Mouse (Mus musculus): Measurements from ENCODE around the gene Sbk3.

Sbk3 gene

GRCm38 (mm10) chr7:4993347-4993998 lies 22.5 kb upstream of the Sbk3 start:
- no peak for DNase-seq (ENCODE audit: low read depth, low spot score)

- DNase-seq (ENCODE audit: low read depth, low spot score), result no peak
Measured at GRCm38 (mm10) chr7:4988250-4988649, 17.3 kb upstream of the Sbk3 start.

GRCm38 (mm10) chr7:4976832-4977231 lies 5.9 kb upstream of the Sbk3 start:
- no peak for DNase-seq (ENCODE audit: low read depth, low spot score)

GRCm38 (mm10) chr7:4975455-4975854 lies 4.5 kb upstream of the Sbk3 start:
- no peak for DNase-seq (ENCODE audit: low read depth, low spot score)

DNA sequence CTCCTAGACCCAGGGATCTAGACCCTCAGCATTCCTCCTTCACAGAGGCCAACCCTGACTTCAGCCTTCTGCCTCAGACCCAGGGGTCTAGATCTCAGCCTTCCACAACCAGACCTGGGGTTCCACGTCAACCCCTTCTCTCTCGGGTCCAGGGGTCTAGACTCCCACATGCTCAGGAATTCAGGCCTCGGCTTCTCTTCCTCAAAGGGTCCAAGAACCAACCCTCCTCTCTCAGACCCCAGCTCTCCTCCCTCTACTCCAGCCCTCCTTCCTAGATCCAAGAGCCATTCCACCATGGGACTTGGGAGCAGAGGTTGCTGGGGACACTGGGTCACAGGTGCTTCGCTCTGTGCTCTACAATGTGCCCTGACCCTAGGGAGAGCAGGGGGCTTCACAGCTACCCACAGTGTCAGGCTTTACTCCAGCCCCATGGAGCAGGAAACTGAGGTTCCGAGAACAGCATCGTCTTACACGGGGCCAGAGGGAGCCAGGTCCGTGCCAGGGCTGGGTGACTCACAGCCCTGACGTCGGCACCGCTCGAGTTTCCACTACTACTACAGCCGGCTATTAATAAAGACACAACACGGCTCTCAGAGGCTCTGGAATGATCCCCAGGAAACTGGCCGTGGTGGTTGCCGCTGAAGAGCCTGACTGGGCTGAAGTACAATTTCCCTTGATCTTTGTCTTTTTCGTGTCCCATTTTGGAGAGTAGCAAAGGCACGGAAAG lies 1.5 kb upstream of the Sbk3 start:
- no peak for DNase-seq (ENCODE audit: low read depth, low spot score)

- no peak for DNase-seq (ENCODE audit: low read depth, low spot score)
Measured at GRCm38 (mm10) chr7:4971710-4972109, 742 bp upstream of the Sbk3 start.

- no peak for DNase-seq (ENCODE audit: low read depth, low spot score)
Measured at GRCm38 (mm10) chr7:4964988-4965387, 6.0 kb downstream of the Sbk3 start.

GRCm38 (mm10) chr7:4964272-4964671 lies 6.7 kb downstream of the Sbk3 start, which contains the start of gene Sbk2:
TSS of gene Sbk2 (minus strand) at chr7:4964406.
- DNase-seq (ENCODE audit: low read depth, low spot score), result peak; percentile 19

GRCm38 (mm10) chr7:4963527-4963926 lies 7.4 kb downstream of the Sbk3 start:
- no peak for DNase-seq (ENCODE audit: low read depth, low spot score)

- DNase-seq (ENCODE audit: low read depth, low spot score), result no peak
Measured at GRCm38 (mm10) chr7:4957361-4957760, 13.6 kb downstream of the Sbk3 start.

- DNase-seq (ENCODE audit: low read depth, low spot score), result no peak
Measured at GRCm38 (mm10) chr7:4953815-4954445, 17.0 kb downstream of the Sbk3 start.

GRCm38 (mm10) chr7:4950561-4951342 lies 20.2 kb downstream of the Sbk3 start:
- DNase-seq (ENCODE audit: low read depth, low spot score), result no peak

DNA sequence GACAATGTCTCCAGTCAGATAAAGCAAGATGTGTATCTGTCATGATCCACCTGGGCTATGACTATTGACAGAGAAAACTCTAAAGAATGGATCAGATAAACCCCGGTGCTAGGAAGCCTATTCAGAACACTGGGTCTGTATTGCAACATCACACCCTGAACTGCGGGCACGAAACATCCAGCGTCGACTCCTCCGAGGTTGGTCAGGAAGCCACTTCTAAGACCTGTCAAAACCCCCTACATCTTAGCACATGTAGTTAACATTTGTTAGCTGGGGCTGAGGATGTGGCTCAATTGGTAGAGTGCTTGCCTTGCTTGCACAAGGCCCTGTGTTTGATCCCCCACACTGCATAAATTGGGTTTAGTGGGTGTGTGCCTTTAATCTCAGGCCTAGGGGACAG lies 22.6 kb downstream of the Sbk3 start:
- no peak for DNase-seq (ENCODE audit: low read depth, low spot score)

DNA sequence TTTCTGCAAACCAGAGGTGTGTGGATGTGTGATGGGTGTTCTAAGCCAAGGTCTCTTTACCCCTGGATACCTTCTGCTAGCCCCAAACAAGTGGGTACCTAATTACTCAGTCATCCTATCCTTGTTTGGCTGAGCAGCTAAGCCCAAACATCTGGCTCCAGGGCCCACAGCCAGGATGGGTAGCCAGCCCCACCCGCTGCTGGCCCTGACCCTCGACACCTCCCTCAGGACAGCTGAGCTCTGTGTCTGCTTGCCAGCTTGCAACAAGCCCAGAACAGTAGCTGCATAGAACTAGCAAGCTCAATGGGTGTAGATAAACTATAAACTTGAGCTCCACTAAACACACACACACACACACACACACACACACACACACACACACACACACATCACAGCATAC lies 23.1 kb downstream of the Sbk3 start:
- peak; percentile 4 for DNase-seq (ENCODE audit: low read depth, low spot score)

GRCm38 (mm10) chr7:4943223-4943815 lies 27.6 kb downstream of the Sbk3 start:
- DNase-seq (ENCODE audit: low read depth, low spot score), result peak; percentile 92

- DNase-seq (ENCODE audit: low read depth, low spot score), result no peak
Measured at GRCm38 (mm10) chr7:4942673-4943072, 28.3 kb downstream of the Sbk3 start.

- DNase-seq (ENCODE audit: low read depth, low spot score), result peak; percentile 34
Measured at GRCm38 (mm10) chr7:4940068-4940479, 30.9 kb downstream of the Sbk3 start.

DNA sequence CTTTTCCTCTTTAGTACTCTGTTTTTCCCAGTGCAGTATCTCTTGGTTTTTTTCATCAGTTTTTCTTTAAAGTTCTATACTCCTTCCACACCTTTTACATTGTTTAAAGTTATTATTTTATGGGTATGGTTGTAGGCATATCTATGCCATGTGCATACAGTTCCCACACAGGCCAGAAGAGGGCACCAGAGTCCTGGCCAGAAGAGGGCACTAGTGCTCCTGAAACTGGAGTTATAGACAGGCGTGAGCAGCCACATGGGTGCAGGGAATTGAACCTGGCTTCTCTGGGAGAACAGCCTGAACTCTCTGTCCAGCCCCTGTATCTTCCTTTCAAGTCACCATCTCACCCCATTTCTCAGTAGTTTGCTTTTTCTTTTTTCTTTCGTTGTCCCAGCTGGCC lies 32.5 kb downstream of the Sbk3 start:
- DNase-seq (ENCODE audit: low read depth, low spot score), result no peak

- DNase-seq (ENCODE audit: low read depth, low spot score), result no peak
Measured at GRCm38 (mm10) chr7:4937392-4937791, 33.6 kb downstream of the Sbk3 start.

DNA sequence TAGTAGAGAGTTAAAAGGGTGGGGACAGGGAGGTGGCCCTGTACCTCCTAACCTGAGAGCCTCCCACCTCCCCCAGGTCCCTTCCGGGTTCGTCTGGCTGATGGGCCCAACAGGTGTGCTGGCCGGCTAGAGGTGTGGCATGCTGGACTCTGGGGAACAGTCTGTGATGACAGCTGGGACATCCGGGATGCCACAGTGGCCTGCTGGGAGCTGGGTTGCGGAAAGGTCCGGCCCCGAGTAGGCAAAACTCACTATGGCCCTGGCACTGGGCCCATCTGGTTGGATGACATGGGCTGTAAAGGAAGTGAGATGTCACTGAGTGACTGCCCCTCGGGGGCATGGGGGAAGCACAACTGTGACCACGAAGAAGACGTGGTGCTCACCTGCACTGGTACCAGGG lies 34.1 kb downstream of the Sbk3 start:
- DNase-seq (ENCODE audit: low read depth, low spot score), result no peak

GRCm38 (mm10) chr7:4934160-4934914 lies 36.6 kb downstream of the Sbk3 start:
- DNase-seq (ENCODE audit: low read depth, low spot score), result no peak
